Mouse (Mus musculus) brown adipose tissue, adult 24 weeks (tissue): ENCODE results near the gene Gpr1. TPM values are rescaled to one million over a fixed set of nuclear protein-coding genes. Genes with fewer than 3 reads are reported as not detected.
"Not testable (repeated sequence)": the region's sequence is repeated elsewhere in the genome, so short reads cannot be mapped to it uniquely, and the experiment has no call there.

Source experiments
- H3K27ac ChIP-seq: fragments of 200-500 bp; replicated peaks from 2 replicates; pipeline ENCODE4 v1.5.1; 2012; ENCODE audit warnings: low read depth, mild to moderate bottlenecking, low read length
- H3K4me1 ChIP-seq: fragments of 200-500 bp; 2 replicates; pipeline ENCODE4 v1.6.1; 2012; ENCODE audit warnings: low read length, mixed read lengths; ENCODE audit not compliant: control insufficient read depth, insufficient read depth, insufficient read length
- H3K4me3 ChIP-seq: fragments of 200-500 bp; 2 replicates; pipeline ENCODE4 v1.5.1; 2012; ENCODE audit warnings: low read depth, mild to moderate bottlenecking, low read length, moderate library complexity; ENCODE audit not compliant: insufficient read depth
- polyA plus RNA-seq: library from polyadenylated mRNA; stranded (reverse); fragments of >200 nt; gene quantifications from 2 replicates; pipeline ENCODE4 v1.2.4, GENCODE M21; 2012; ENCODE audit not compliant: missing spikeins, insufficient read depth, insufficient read length

Gene Gpr1
- polyA plus RNA-seq, 1 experiment = 1.2 TPM

- H3K27ac ChIP-seq = no peak overlapping the region
- H3K4me1 ChIP-seq = peaks cover 2% of the 10 kb centered on the region; the same call in 1 of the 2 replicates
- no peak overlapping the region for H3K4me3 ChIP-seq
Measured at GRCm38 (mm10) chr1:63180122-63180521, 34.2 kb downstream of the Gpr1 start.

- H3K27ac ChIP-seq = no peak overlapping the region
- H3K4me1 ChIP-seq = peaks cover 8% of the 10 kb centered on the region; the same call in 1 of the 2 replicates
- no peak overlapping the region for H3K4me3 ChIP-seq
Measured at GRCm38 (mm10) chr1:63178308-63178707, 36.0 kb downstream of the Gpr1 start.

GRCm38 (mm10) chr1:63176604-63177421, 37.5 kb downstream of the Gpr1 start, which contains the start of the genes Eef1b2 and Ndufs1:
Eef1b2 (plus strand) TSS chr1:63176825.
Ndufs1 (minus strand) TSS chr1:63176833.
- Histone ChIP-seq H3K4me3 (peak within 1 kb of the TSS; percentile 80), H3K27ac (peak within 1 kb of the TSS; percentile 97), H3K4me1 (peaks cover 8% of the 10 kb centered on the region; the same call in 1 of the 2 replicates)

- peaks cover 8% of the 10 kb centered on the region; the same call in 1 of the 2 replicates for H3K4me1 ChIP-seq
- peak overlapping the region; percentile 95 for H3K27ac ChIP-seq
- peak overlapping the region; percentile 80 for H3K4me3 ChIP-seq
Measured at GRCm38 (mm10) chr1:63176259-63176603, 38.1 kb downstream of the Gpr1 start.

- H3K4me3 ChIP-seq = peak overlapping the region; percentile 80
- peaks cover 8% of the 10 kb centered on the region; the same call in 1 of the 2 replicates for H3K4me1 ChIP-seq
- H3K27ac ChIP-seq = peak overlapping the region; percentile 95
Measured at GRCm38 (mm10) chr1:63175853-63176252, 38.5 kb downstream of the Gpr1 start.

- H3K27ac ChIP-seq = no peak overlapping the region
- H3K4me1 ChIP-seq = 0 out of 2 replicates have a peak, but pooled peaks cover under 1% of the 10 kb centered on the region
- no peak overlapping the region for H3K4me3 ChIP-seq
Measured at GRCm38 (mm10) chr1:63168638-63169037, 45.7 kb downstream of the Gpr1 start.

- Histone ChIP-seq H3K27ac (no peak overlapping the region), H3K4me1 (no peaks in the 10 kb centered on the region), H3K4me3 (no peak overlapping the region)
Measured at GRCm38 (mm10) chr1:63140231-63140630, 74.1 kb downstream of the Gpr1 start.

- H3K27ac ChIP-seq, H3K4me1 ChIP-seq, H3K4me3 ChIP-seq: not testable (repeated sequence)
Measured at GRCm38 (mm10) chr1:63138586-63138985, 75.8 kb downstream of the Gpr1 start.

- no peak overlapping the region for H3K27ac ChIP-seq
- H3K4me1 ChIP-seq = no peaks in the 10 kb centered on the region
- no peak overlapping the region for H3K4me3 ChIP-seq
Measured at GRCm38 (mm10) chr1:63137971-63138370, 76.4 kb downstream of the Gpr1 start.

GRCm38 (mm10) chr1:63134530-63134929, 79.8 kb downstream of the Gpr1 start:
- H3K4me3 ChIP-seq = no peak overlapping the region
- no peaks in the 10 kb centered on the region for H3K4me1 ChIP-seq
- no peak overlapping the region for H3K27ac ChIP-seq

Other genes with a start within 250 kb of the Gpr1 start
- 3.7 and 5.2 TPM in 2 replicates for gene Ino80d, start 99.9 kb downstream of the Gpr1 start, polyA plus RNA-seq
- gene Eef1b2, start 37.7 kb downstream of the Gpr1 start, polyA plus RNA-seq = 440 and 463 TPM in 2 replicates
- 837 and 962 TPM in 2 replicates for gene Ndufs1, start 37.7 kb downstream of the Gpr1 start, polyA plus RNA-seq
- gene Zdbf2, start 58.7 kb upstream of the Gpr1 start, polyA plus RNA-seq = not detected in 2 replicates
- gene Adam23, start 231.3 kb upstream of the Gpr1 start, polyA plus RNA-seq = 3.4 and 3.5 TPM in 2 replicates